Mouse (Mus musculus) cerebellum, adult 9-11 months (tissue): ENCODE data around the gene 1700030J22Rik.

Experiments used
- DNase-seq: peaks from one replicate; pipeline ENCODE4 v3.0.0; 2022

The 1700030J22Rik gene

GRCm38 (mm10) chr8:116978631-116979256 lies at the start of gene 1700030J22Rik:
TSS of gene 1700030J22Rik (minus strand) at chr8:116978959.
- peak; percentile 98 for DNase-seq

DNA sequence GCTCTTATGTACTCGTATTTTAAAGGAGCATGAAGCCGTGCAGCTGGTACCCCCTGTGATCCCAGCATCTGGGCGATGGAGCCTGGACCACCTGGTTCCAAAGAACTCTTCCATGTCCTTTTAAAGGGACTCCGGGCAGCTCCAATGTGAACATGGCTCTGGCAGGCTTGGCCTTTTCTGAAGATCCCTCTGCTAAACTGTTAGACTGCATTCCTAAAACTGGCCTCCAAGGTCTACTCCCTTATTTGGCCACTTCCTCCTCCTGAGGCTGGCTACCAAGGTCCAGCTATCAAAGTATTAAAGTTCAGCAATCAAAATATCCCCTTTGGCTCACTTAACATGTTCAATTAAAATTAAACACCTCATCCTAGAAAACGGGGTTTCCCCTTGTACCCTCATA lies 48.8 kb upstream of the 1700030J22Rik start:
- DNase-seq = no peak

GRCm38 (mm10) chr8:117022297-117022993 lies 43.7 kb upstream of the 1700030J22Rik start:
- no peak for DNase-seq

- DNase-seq = no peak
These were observed 40.8 kb upstream of the 1700030J22Rik start for GRCm38 (mm10) chr8:117019323-117020275.

GRCm38 (mm10) chr8:117017896-117018295 lies 39.1 kb upstream of the 1700030J22Rik start:
- no peak for DNase-seq

DNA sequence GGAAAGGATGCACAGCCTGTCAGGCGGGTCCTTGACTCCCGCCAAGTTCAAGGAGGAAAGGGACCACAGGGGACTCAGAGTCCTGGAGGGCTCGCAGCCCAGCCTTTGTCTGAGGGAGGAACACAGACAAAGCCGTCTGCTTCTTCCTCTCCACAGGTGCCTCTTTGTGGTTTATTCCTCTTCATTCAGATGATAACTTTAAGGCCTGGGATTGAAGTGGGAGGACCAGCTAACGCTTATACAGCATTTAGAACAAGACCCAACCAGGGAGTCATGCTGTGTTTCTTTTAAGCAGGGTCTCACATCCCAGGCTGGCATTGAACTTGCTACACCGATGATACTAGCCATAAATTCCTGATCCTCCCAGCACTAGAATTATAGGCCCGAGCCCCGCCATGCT lies 38.2 kb upstream of the 1700030J22Rik start:
- no peak for DNase-seq

- no peak for DNase-seq
These were observed 36.9 kb upstream of the 1700030J22Rik start for GRCm38 (mm10) chr8:117015670-117016069.

- DNase-seq = no peak
These were observed 32.6 kb upstream of the 1700030J22Rik start for GRCm38 (mm10) chr8:117011366-117011765.

DNA sequence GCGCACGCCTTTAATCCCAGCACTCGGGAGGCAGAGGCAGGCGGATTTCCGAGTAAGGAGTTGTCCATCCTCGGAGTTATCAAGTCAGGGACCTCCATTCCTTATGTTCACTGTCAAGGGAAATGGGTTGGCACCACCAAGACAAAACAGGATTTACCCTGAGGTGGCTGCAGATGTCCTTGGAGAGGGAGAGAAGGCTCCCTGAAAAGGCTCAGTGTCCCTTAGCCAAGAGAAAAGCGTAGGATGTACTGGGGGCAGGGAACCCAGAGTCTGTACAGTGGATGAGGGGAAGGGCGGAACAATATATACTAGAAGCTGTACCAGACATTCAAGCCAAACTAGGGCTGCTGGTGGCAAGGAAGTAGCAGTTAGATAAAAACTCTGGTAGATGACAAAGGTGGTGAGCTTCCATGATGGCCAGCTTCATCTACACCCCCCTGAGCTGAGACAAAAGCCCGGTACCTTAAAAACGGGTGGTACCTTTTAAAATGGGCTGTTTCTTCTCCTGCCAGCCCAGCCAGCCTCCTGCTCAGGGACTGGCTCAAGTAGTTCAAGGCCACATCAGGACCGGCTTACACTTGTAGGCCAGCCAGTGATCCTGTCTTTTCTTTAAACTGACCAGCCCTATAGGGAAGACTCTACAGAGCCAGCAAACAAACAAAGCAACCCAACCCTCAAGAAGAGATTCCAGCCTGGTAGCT lies 15.4 kb upstream of the 1700030J22Rik start:
- peak; percentile 23 for DNase-seq

DNA sequence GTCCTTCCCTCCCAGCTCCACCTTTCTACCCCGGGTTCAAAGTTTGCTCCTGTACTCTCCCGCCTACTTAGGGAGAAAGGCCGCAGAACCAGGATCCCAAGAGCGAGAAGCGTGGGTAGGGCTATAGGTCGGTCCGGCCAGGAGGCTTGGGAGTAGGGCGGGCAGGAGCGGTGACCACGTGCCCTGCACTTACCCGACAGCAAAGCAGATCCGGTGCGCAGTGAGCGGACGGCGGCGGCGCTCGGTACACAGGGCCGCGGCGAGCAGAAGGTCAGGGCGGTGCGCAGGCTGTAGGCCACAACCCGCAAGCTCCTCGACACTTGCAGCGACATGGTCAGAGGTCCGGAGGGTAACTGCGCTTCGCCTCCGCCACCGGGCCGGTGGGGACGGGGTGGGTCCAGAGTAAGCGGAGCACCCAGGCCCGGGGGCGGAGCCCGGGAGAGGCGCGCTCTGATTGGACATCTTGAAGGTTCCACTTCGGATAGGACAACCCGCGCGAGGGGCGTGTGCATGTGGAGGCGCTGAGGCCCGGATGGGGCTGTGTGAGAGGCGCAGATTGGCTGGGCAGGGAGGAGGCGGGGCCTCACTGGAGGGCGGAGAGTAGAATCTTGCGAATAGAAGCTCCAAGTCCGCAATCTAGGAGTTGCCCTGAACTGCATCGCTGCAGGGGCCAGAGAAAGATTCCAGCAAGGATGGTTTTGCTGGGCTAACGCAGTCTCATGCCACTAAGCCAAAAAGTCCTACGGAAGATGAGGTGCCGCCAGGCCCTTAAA lies 14.5 kb upstream of the 1700030J22Rik start, which contains the start of gene Gcsh:
TSS of gene Gcsh (minus strand) at position 443 of the 773 bp plus-strand sequence.
- DNase-seq = peak; percentile 98

DNA sequence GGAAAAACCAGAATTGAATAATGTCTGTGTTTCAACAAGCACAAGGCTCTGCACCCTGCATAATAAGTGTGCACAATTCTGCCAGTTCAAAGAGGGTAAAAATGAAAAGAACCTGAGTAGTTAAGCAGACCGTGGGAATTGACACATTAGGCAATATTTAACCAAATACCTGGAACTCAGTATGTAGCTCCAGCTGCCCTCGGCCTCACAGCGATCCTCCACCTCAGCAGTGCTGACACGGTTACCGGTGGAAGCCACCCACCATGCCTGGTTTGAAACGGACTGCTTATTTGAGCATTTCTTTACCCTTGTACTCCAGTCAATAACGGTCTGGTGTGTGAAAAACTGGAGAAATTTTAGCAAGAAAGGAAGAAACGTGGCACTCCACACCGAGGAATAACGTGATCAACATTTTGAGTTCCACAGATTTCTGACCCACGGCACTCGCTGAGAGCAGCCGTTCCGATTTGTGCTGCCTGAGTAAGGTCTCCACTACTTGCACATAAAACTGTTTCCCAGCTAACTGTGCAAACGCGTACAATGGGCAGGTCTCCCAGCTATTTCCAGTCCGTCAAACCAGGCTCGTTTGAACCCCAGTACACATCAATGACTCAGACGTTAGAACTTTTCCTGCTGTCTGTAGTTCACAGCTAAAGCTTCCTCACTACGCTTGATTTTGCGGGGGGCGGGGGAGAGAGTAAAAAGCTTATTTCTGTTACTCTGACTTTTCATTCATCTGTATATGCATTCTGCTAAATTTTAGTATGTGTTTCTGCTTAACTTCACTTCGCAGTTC lies 13.6 kb upstream of the 1700030J22Rik start:
- DNase-seq = no peak

DNA sequence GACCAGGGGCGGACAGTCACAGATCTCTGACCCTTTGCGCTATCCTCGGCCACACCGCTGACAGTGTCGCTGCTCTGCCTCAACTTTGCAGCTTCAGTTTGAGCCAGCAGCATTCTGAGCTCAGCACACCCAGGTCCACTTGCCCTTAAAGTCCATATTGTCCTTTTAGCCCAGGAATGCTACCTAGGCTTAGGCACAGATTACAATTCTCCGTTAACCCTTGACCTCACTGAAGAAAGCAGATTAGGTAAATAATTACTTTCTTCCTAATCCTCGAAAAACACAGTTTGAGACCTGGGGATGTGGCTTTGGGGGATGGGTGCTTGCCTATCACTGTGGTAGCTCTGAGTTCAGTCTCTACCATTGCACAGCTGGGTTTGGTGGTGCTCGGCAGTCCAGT lies 12.5 kb upstream of the 1700030J22Rik start:
- no peak for DNase-seq

DNA sequence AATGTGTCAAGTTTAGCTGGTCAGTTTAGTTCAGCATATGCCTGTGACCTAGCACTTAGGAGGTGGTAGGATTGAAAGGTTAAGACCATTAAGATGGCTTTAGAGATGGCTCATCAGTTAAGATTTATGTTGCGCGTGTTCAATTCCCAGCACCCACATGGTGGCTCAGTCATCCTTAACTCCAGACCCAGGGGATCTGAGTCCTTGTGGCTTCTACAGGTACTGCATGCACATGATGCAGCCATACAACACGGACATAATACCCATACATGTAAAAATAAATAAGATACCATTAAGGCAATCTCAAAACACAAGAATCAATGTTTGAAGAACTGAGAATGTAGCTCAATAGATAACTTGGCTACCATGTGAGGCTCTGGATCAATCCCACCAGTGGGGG lies 11.1 kb upstream of the 1700030J22Rik start:
- no peak for DNase-seq

DNA sequence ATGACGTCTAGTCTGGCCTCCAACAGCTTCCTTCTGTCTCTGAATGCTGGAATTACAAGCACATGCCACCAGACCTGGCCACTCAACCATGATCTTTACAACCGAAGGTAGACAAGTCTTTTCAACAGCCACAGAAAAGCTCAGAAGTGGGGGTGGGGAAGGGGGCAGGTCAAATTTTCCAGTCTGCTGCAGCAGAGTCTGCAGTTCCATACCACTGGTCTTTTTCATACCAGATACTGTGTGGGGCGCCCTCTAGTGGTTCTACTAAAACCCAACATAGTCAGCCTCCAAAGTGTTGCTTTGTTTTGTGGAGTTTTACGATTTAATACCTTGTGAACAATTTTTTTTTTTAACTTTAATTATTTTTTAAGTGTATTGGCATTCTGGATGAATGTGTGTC lies 1.4 kb upstream of the 1700030J22Rik start:
- peak; percentile 55 for DNase-seq

DNA sequence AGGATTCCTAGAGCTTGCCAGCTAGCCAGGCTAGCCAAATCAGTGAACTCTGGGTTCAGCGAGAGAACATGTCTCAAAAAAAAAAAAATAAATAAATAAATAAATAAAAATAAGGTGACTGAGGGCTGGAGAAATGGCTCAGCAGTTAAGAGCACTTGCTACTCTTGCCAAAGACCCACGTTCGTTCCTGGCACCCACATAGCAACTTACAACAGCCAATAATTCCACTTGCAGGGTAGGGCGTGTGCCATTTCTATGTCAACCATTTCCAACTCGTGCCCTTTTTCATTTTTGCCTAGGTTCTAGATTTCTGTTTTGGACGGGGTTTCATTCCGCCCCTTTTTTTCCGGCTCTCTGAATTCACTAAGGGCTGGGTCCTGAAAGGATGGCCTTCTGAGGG lies 707 bp downstream of the 1700030J22Rik start:
- no peak for DNase-seq

GRCm38 (mm10) chr8:116975606-116976005 lies 3.2 kb downstream of the 1700030J22Rik start:
- no peak for DNase-seq

DNA sequence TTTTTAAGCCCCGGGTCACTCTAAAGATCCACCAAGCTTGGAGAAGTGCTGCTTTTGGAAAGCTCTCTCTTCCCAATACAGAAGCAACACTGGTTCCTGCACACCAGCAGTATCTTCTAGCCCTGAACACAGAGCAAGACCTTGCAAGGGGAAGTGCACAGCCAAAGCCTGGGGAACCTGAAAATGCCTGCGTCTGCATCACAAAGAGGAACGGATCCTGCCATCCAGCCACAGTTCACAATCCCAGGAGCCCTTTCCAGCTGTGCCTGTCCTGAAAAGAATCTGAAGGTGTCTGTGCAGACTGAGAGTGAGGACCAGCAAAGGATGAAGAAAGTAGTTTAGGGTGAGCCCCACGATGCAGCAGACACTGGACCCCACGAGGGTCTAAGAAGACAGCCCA lies 3.7 kb downstream of the 1700030J22Rik start:
- DNase-seq = no peak

- DNase-seq = no peak
These were observed 9.2 kb downstream of the 1700030J22Rik start for GRCm38 (mm10) chr8:116969531-116969930.

- DNase-seq = no peak
These were observed 24.3 kb downstream of the 1700030J22Rik start for GRCm38 (mm10) chr8:116954415-116954814.

- no peak for DNase-seq
These were observed 26.3 kb downstream of the 1700030J22Rik start for GRCm38 (mm10) chr8:116952428-116952827.

DNA sequence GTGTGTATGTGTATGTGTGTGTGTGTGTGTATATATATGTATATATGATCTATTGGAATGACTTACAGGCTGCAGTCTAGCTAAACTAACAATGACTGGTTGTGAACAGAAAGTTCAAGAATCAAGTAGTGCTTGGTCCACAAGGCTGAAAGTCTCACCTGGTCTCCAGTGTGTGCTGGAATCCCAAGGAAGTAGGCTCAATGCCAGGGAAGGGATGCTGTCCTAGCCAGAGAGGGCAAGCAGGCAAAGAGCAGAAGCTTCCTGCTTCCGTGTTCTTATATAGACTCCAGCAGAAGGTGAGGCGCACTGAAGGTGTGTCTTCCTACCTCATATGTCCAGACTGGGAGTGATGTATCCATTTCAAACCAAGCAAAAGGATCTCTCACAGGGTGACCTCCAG lies 27.0 kb downstream of the 1700030J22Rik start:
- DNase-seq = no peak
